Mouse (Mus musculus) heart, embryonic 16.5 days (tissue): ENCODE measurements at regions not wholly inside any gene's neighbourhood (a gene's known extent, or its start where the extent isn't known, plus 50 kb on each side); places are given as distances from the start of the nearest gene placed in this dataset.

ENCODE experiments used
- ATAC-seq: fragments of 200-750 bp; cut with Nextera tagmentation; replicated peaks from 2 replicates; pipeline ENCODE4 v1.8.0; 2017; ENCODE audit warnings: moderate number of reproducible peaks; ENCODE audit not compliant: insufficient read depth, low FRiP score; ENCODE audit errors: extremely low read depth
- H3K27ac ChIP-seq: fragments of 300-500 bp; sonication (generic); 2 replicates; pipeline ENCODE4 v1.5.1; 2014; ENCODE audit warnings: mild to moderate bottlenecking, low read length, control low read depth, moderate library complexity
- H3K27me3 ChIP-seq: fragments of 300-500 bp; sonication (generic); 2 replicates; pipeline ENCODE4 v1.6.1; 2014; ENCODE audit warnings: low read length, mixed read lengths; ENCODE audit not compliant: control insufficient read depth, insufficient read depth
- H3K36me3 ChIP-seq: fragments of 300-500 bp; sonication (generic); 2 replicates; pipeline ENCODE4 v1.6.1; 2014; ENCODE audit not compliant: control insufficient read depth, insufficient read depth
- H3K4me1 ChIP-seq: fragments of 300-500 bp; sonication (generic); 2 replicates; pipeline ENCODE4 v1.6.1; 2014; ENCODE audit warnings: low read length, mixed read lengths; ENCODE audit not compliant: control insufficient read depth, insufficient read depth
- H3K4me2 ChIP-seq: fragments of 300-500 bp; sonication (generic); 2 replicates; pipeline ENCODE4 v1.6.1; 2014; ENCODE audit warnings: low read depth, mild to moderate bottlenecking, control low read depth, low read length
- H3K4me3 ChIP-seq: fragments of 300-500 bp; sonication (generic); 2 replicates; pipeline ENCODE4 v1.5.1; 2014; ENCODE audit warnings: mild to moderate bottlenecking, control low read depth, low read length
- H3K9ac ChIP-seq: fragments of 300-500 bp; sonication (generic); 2 replicates; pipeline ENCODE4 v1.6.1; 2014; ENCODE audit warnings: low read length, control low read depth
- H3K9me3 ChIP-seq: fragments of 300-500 bp; sonication (generic); replicated peaks from 2 replicates; pipeline ENCODE4 v1.6.1; 2016; ENCODE audit warnings: low read length; ENCODE audit not compliant: control insufficient read depth
- WGBS: fragments of 180-500 bp; shearing (Covaris S2); extraction: QIAGEN DNeasy Blood & Tissue Kit; methylation state at CpG from one replicate; pipeline ENCODE4 v1.1.7; 2014; 5-methylcytosine and 5-hydroxymethylcytosine counted together

DNA sequence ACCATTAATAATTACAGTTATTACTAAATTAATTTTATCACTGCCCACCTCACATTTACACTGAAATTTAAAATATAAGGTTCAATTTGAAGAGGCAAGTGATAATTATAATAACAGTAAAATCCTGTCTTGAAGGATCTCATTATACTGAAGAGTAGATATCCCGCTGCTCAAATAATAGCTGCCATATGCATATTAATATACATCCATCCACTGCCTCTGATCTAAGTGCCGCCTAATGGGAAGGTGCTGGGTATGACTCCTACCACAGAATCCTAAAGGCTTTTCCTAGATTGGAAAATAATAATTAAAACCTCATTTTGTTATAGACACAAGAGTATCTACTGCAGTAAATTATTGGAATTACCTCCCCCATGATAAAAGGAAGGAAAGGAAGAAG, 307.5 kb upstream of the Prkcq start:
- H3K27ac ChIP-seq: no peak overlapping the region
- H3K4me3 ChIP-seq: no peak overlapping the region
- no peak overlapping the region for H3K4me2 ChIP-seq
- H3K9me3 ChIP-seq: no peaks in the 10 kb centered on the region
- WGBS: 79% methylated on average over 2 of the region's 2 CpGs
- no peak overlapping the region for H3K9ac ChIP-seq
- ATAC-seq: no peak
- H3K4me1 ChIP-seq: no peaks in the 10 kb centered on the region
- no peaks in the 10 kb centered on the region for H3K27me3 ChIP-seq
- no peaks in the 10 kb centered on the region for H3K36me3 ChIP-seq

DNA sequence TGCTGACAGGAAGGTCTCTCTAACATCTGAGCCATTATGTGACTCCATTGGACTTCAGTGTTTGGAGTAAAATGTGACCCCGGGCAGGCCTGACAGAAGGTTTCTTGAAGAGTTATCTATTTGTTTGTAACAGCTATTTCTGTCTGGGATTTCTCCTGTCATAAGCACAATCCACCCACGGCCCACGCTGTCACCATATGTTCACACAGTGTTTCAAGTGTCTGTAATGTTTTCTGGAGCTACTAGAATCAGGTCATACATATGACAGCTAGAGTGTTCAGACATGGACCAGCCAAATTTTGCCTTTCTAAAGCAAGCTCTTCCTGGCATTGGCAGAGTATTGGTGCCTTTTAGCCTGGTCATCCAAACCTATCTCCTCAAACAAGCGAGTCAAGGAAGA, 297.6 kb upstream of the Prkcq start:
- ATAC-seq: no peak
- H3K27me3 ChIP-seq: no peaks in the 10 kb centered on the region
- no peak overlapping the region for H3K27ac ChIP-seq
- H3K36me3 ChIP-seq: no peaks in the 10 kb centered on the region
- no peaks in the 10 kb centered on the region for H3K4me1 ChIP-seq
- H3K9me3 ChIP-seq: no peaks in the 10 kb centered on the region
- no peak overlapping the region for H3K4me3 ChIP-seq
- 78% methylated on average over 4 of the region's 4 CpGs for WGBS
- no peak overlapping the region for H3K4me2 ChIP-seq
- no peak overlapping the region for H3K9ac ChIP-seq

DNA sequence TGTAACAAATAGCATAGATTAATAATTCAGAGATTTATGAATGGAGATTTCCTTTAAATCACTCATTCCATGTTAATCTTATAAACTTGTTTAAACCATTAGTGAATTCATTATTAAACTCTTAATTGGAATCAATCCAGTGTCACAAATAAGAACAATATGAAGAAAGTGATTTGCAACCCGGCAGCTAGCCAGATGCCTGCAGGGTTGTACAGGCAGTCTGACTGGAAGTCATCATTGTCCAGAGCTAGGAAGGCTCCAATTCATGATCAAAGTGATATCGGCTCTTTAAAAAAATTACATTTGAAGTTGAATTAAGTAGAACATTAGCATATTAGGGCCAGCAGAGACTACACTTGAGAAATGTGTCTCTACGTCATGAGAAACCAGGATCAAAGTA, 270.0 kb upstream of the Prkcq start:
- WGBS: 83% methylated on average over 3 of the region's 3 CpGs
- no peak overlapping the region for H3K4me2 ChIP-seq
- H3K9me3 ChIP-seq: no peaks in the 10 kb centered on the region
- no peak overlapping the region for H3K9ac ChIP-seq
- no peaks in the 10 kb centered on the region for H3K36me3 ChIP-seq
- no peaks in the 10 kb centered on the region for H3K4me1 ChIP-seq
- no peaks in the 10 kb centered on the region for H3K27me3 ChIP-seq
- no peak overlapping the region for H3K4me3 ChIP-seq
- no peak overlapping the region for H3K27ac ChIP-seq
- no peak for ATAC-seq

DNA sequence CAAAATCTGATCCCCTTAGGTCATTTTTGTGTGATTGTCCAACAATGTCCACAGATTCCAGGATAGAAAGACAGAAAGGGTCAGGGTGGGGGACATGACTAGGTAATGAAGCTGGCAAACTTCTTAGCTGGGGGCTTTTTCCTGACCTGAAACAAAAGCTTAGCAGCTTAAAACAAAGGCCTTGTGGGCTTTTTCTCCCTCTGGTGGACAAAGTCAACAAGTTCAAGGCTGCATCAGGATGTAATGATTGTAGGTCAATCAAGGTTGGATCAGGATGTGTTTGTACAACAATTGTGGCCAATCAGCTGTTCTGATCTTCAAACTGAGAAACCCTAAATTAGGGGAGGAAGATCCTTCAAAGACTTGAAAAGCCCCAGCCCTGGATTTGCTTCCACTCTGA, 252.0 kb upstream of the Prkcq start:
- no peaks in the 10 kb centered on the region for H3K9me3 ChIP-seq
- no peak overlapping the region for H3K4me2 ChIP-seq
- H3K27me3 ChIP-seq: no peaks in the 10 kb centered on the region
- H3K27ac ChIP-seq: no peak overlapping the region
- no peaks in the 10 kb centered on the region for H3K36me3 ChIP-seq
- H3K4me3 ChIP-seq: no peak overlapping the region
- no peak for ATAC-seq
- H3K9ac ChIP-seq: no peak overlapping the region
- H3K4me1 ChIP-seq: no peaks in the 10 kb centered on the region

DNA sequence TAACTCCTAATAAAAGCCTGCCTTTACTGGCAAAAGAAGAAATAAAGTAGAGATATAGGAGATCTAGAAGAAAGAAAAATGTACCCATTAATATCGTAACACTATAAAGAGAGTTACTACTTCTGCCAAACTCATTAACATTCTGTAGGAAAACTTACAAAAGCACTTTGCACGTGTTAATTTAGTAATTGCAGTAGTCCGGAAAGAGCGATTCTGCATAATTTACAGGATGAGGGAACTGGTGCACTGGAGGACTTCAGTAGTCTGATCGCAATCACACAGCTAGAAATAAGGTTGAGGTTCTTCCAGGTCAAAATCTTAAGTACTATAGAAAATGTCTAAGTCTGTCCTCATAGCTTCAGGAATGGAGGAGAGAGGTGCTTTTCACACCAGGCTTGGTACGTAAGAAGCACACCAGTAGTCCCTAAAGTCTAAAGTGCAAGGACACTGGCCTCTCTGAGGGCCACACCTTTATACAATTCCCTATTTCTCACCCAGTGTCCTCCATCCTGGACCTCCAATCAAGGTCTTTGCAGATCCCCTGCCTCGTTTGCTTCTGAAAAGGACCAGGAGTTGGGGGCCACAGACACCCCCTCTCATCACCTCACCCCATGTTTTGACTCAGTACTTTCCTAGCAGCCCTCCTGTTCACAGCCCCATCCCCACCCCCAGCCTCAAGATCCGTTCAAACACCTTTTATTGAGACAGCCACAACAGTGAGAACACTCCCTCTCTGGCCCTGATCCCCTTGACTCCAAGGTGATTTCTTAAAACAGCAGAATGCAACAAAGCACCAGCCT, 251.0 kb upstream of the Prkcq start:
- Histone ChIP-seq H3K4me1 (no peaks in the 10 kb centered on the region), H3K36me3 (no peaks in the 10 kb centered on the region), H3K4me3 (no peak overlapping the region), H3K9me3 (no peaks in the 10 kb centered on the region), H3K27ac (no peak overlapping the region), H3K9ac (no peak overlapping the region), H3K4me2 (no peak overlapping the region), H3K27me3 (no peaks in the 10 kb centered on the region)
- WGBS: 56% methylated on average over 8 of the region's 8 CpGs
- ATAC-seq: no peak

DNA sequence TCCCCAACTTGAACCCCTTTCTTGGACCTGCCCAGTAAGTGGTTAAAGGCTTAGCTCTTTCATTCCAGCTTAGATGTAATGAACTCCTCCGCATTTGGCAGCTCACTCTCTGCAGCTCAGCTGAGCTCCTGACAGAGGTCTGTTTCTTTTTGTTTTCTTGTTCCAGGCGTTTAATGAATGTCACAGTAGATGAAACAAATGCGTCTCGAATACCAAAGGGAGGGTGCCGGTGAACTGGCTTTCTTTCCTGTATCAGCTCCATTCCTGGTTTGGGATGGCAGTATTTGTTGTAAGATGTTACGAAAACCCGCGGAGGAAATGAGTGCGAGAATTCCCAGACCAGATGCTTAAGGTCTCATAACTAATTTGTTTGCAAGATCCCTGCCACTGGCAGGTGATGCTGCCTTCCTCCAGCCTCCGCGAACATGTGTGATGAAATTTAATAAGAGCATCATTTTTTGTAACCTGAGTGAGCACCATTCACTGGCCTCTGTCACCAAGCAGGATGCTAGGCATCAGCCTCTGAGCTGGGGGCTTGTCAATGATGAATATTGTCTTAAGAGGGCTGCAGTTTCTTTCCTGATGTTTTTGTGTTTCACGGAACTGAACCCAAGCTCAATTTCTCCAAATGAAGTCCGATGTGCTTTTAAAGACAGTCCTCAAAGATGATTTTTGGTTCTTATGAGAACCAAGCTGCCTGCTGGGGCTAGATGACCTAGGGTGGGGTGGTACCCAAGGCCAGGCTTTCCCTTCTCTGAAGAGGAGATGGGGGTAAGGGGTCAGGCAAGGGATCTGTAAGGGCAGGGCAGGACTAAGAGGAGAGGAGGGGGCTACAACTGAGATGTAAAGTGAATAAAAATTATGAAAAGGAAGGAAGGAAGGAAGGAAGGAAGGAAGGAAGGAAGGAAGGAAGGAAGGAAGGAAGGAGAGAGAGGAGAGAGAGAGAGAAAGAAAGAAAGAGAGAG, 250.1 kb upstream of the Prkcq start:
- no peak for ATAC-seq
- no peaks in the 10 kb centered on the region for H3K9me3 ChIP-seq
- H3K27ac ChIP-seq: no peak overlapping the region
- WGBS: 36% methylated on average over 13 of the region's 13 CpGs
- H3K36me3 ChIP-seq: no peaks in the 10 kb centered on the region
- H3K9ac ChIP-seq: no peak overlapping the region
- H3K4me2 ChIP-seq: no peak overlapping the region
- H3K27me3 ChIP-seq: no peaks in the 10 kb centered on the region
- no peak overlapping the region for H3K4me3 ChIP-seq
- H3K4me1 ChIP-seq: no peaks in the 10 kb centered on the region

DNA sequence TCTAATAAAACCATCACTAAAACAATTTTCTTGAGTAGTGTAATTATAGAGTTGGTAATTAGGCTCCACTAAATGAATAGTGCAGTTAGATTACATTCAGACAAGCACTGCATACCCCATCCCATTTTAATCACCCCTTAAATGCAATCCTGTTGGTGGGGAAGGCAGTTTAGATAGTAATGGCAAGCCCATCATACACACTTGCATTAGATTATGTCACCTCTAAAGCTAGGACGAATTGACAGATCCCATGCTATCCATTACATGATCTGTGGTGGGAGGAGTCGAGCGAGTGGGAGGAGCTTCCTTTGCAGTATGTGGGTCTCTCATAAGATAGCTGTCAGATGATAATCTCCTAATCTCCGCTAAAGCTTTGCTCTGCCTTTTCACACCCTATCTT, 247.9 kb upstream of the Prkcq start:
- ATAC-seq: no peak
- no peak overlapping the region for H3K27ac ChIP-seq
- no peak overlapping the region for H3K9ac ChIP-seq
- H3K4me3 ChIP-seq: no peak overlapping the region
- H3K36me3 ChIP-seq: no peaks in the 10 kb centered on the region
- H3K9me3 ChIP-seq: no peaks in the 10 kb centered on the region
- 53% methylated on average over 4 of the region's 4 CpGs for WGBS
- no peaks in the 10 kb centered on the region for H3K4me1 ChIP-seq
- no peaks in the 10 kb centered on the region for H3K27me3 ChIP-seq
- H3K4me2 ChIP-seq: no peak overlapping the region

DNA sequence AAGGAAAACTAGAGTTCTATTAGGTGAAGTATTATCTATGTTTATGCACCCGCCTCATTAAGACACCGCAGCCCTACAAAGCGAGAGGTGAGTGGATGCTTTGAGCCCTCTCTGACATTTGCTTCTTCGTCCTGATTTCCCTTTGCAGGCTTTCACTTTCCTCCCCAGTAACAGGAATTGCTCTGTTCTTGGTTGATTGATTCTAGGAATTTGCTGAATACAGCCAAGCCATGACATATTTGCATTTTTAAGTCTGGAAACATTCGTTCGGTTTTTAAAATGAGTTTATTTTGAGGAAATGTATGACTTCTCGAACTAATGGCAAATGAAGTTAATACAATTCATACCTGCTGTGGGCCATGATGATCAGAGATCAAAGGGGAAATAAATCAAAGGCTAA, 246.5 kb upstream of the Prkcq start:
- Histone ChIP-seq H3K27me3 (no peaks in the 10 kb centered on the region), H3K9ac (no peak overlapping the region), H3K9me3 (no peaks in the 10 kb centered on the region), H3K27ac (no peak overlapping the region), H3K4me1 (no peaks in the 10 kb centered on the region), H3K36me3 (no peaks in the 10 kb centered on the region), H3K4me2 (no peak overlapping the region), H3K4me3 (no peak overlapping the region)
- no peak for ATAC-seq
- WGBS: 75% methylated on average over 7 of the region's 7 CpGs

DNA sequence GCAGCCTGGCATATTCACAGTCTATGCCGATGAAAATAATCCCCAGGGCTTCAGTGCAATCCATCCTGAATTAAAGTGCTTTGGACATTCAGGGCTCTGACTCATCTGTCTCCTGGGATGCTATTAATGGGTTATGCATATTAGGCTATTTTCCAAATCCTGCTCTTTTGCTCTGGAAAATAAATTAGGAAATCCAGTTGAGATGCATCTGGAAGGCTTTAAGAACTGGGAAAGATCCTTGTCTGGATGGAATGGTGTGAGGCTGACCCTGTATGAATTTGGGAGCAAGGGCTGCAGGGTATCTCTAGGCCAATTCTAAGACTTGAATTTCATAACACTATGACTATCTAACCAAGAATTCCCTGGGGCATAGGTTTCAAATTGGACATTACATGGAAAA, 234.5 kb upstream of the Prkcq start:
- Histone ChIP-seq H3K27ac (no peak overlapping the region), H3K27me3 (no peaks in the 10 kb centered on the region), H3K36me3 (no peaks in the 10 kb centered on the region), H3K9me3 (no peaks in the 10 kb centered on the region), H3K4me2 (no peak overlapping the region), H3K4me3 (no peak overlapping the region), H3K4me1 (no peaks in the 10 kb centered on the region), H3K9ac (no peak overlapping the region)
- WGBS: 65% methylated on average over 1 of the region's 1 CpGs
- ATAC-seq: no peak
